Mouse (Mus musculus) adrenal gland, postnatal 36 days (tissue): Measurements from ENCODE around the gene Dcakd. TPM values are rescaled to one million over a fixed set of nuclear protein-coding genes. Genes with fewer than 3 reads are reported as not detected.
A peak's percentile ranks its signal among the peaks of the same experiment; 100 is the strongest.
"Not testable (repeated sequence)": the region's sequence is repeated elsewhere in the genome, so short reads cannot be mapped to it uniquely, and the experiment has no call there.

ENCODE experiments used
- DNase-seq, 2 experiments: peaks; one replicate each; pipeline ENCODE4 v3.0.0; 2021; ENCODE audit warnings: mixed read lengths in 1 of 2
- total RNA-seq, 2 experiments: library from RNA; stranded (reverse); gene quantifications; 2 replicates each; pipeline ENCODE4 v1.2.3; 2021

Gene Dcakd
- total RNA-seq, 2 experiments from 2014 or later, result 65.4 to 66.8 TPM

GRCm38 (mm10) chr11:102981151-102981890 is 46.8 kb downstream of the Dcakd start:
- peak; percentile 64 to 69 for DNase-seq

- peak in 1 of 2 experiments; percentile 53 for DNase-seq
Observed at GRCm38 (mm10) chr11:102978052-102978666, 50.0 kb downstream of the Dcakd start.

GRCm38 (mm10) chr11:102975966-102976365 is 52.2 kb downstream of the Dcakd start:
- not testable (repeated sequence) for DNase-seq

GRCm38 (mm10) chr11:102972326-102972725 is 55.8 kb downstream of the Dcakd start:
- DNase-seq, result no peak

GRCm38 (mm10) chr11:102971604-102972003 is 56.5 kb downstream of the Dcakd start:
- no peak for DNase-seq

GRCm38 (mm10) chr11:102964547-102965091 is 63.5 kb downstream of the Dcakd start:
- no peak for DNase-seq

- no peak for DNase-seq
Observed at GRCm38 (mm10) chr11:102963855-102964546, 64.1 kb downstream of the Dcakd start.

- no peak for DNase-seq
Observed at GRCm38 (mm10) chr11:102963246-102963854, 64.8 kb downstream of the Dcakd start.

GRCm38 (mm10) chr11:102962861-102963245 is 65.3 kb downstream of the Dcakd start:
- no peak for DNase-seq

- DNase-seq, result no peak
Observed at GRCm38 (mm10) chr11:102961082-102961481, 67.1 kb downstream of the Dcakd start.

GRCm38 (mm10) chr11:102958870-102959269 is 69.3 kb downstream of the Dcakd start:
- no peak for DNase-seq

GRCm38 (mm10) chr11:102958431-102958830 is 69.7 kb downstream of the Dcakd start:
- DNase-seq, result peak in 1 of 2 experiments; percentile 29

- no peak for DNase-seq
Observed at GRCm38 (mm10) chr11:102957692-102958091, 70.4 kb downstream of the Dcakd start.

- no peak for DNase-seq
Observed at GRCm38 (mm10) chr11:102956962-102957614, 71.0 kb downstream of the Dcakd start.

- DNase-seq, result no peak
Observed at GRCm38 (mm10) chr11:102952922-102953321, 75.2 kb downstream of the Dcakd start.

GRCm38 (mm10) chr11:102948043-102948961 is 79.8 kb downstream of the Dcakd start:
- DNase-seq, result peak; percentile 61 to 76

- no peak for DNase-seq
Observed at GRCm38 (mm10) chr11:102946992-102947343, 81.2 kb downstream of the Dcakd start.

- peak; percentile 93 to 96 for DNase-seq
Observed at GRCm38 (mm10) chr11:102946265-102946991, 81.7 kb downstream of the Dcakd start, which contains the start of gene C1ql1. Gene C1ql1, minus strand, starts transcription at chr11:102946688.

- DNase-seq, result no peak
Observed at GRCm38 (mm10) chr11:102945306-102946264, 82.5 kb downstream of the Dcakd start.
